Mouse (Mus musculus) hindbrain, embryonic 14.5 days (tissue): ENCODE results near the gene Gm49321. TPM values are rescaled to one million over a fixed set of nuclear protein-coding genes. Genes with fewer than 3 reads are reported as not detected.

Source experiments
- ATAC-seq: fragments of 200-750 bp; cut with Nextera tagmentation; 2 replicates; pipeline ENCODE4 v1.8.0; 2017; ENCODE audit warnings: moderate number of reproducible peaks, mild to moderate bottlenecking, moderate TSS enrichment, moderate library complexity; ENCODE audit not compliant: low FRiP score
- DNase-seq: peaks from one replicate; pipeline ENCODE4 v3.0.0-alpha.2; 2015; ENCODE audit warnings: low spot score
- H3K27ac ChIP-seq: fragments of 300-500 bp; sonication (generic); 2 replicates; pipeline ENCODE4 v1.5.1; 2014; ENCODE audit warnings: mild to moderate bottlenecking, moderate library complexity
- H3K27me3 ChIP-seq: fragments of 300-500 bp; sonication (generic); 2 replicates; pipeline ENCODE4 v1.6.1; 2014; ENCODE audit warnings: mild to moderate bottlenecking, low read length, mixed read lengths; ENCODE audit not compliant: control insufficient read depth, insufficient read depth
- H3K36me3 ChIP-seq: fragments of 300-500 bp; sonication (generic); replicated peaks from 2 replicates; pipeline ENCODE4 v1.6.1; 2014; ENCODE audit not compliant: control insufficient read depth, insufficient read depth
- H3K4me1 ChIP-seq: fragments of 300-500 bp; sonication (generic); replicated peaks from 2 replicates; pipeline ENCODE4 v1.6.1; 2014; ENCODE audit warnings: antibody characterized with exemption, low read length, mixed read lengths; ENCODE audit not compliant: control insufficient read depth, insufficient read depth
- H3K4me2 ChIP-seq: fragments of 300-500 bp; sonication (generic); replicated peaks from 2 replicates; pipeline ENCODE4 v1.6.1; 2014; ENCODE audit warnings: mild to moderate bottlenecking, moderate library complexity
- H3K4me3 ChIP-seq: fragments of 300-500 bp; sonication (generic); replicated peaks from 2 replicates; pipeline ENCODE4 v1.5.1; 2014; ENCODE audit warnings: mild to moderate bottlenecking, low read length
- H3K9ac ChIP-seq: fragments of 300-500 bp; sonication (generic); 2 replicates; pipeline ENCODE4 v1.6.1; 2014
- H3K9me3 ChIP-seq: fragments of 300-500 bp; sonication (generic); 2 replicates; pipeline ENCODE4 v1.6.1; 2016; ENCODE audit warnings: low read length; ENCODE audit not compliant: control insufficient read depth
- WGBS: fragments of 180-500 bp; shearing (Covaris S2); extraction: QIAGEN DNeasy Blood & Tissue Kit; methylation state at CpG from one replicate; pipeline ENCODE4 v1.1.7; 2014; 5-methylcytosine and 5-hydroxymethylcytosine counted together
- polyA plus RNA-seq: library from polyadenylated mRNA; unstranded; fragments of >200 nt; fragmentation: Nextera tagmentation; extraction: Ambion mirVana; gene quantifications from 2 replicates; pipeline ENCODE4 v1.2.1, GENCODE M21; 2014

Gene Gm49321
- polyA plus RNA-seq = 17.4 and 17.6 TPM in 2 replicates

GRCm38 (mm10) chr12:73937353-73937752, at the start of gene Gm49321:
Gene Gm49321 (plus strand): TSS chr12:73937653.
- Histone ChIP-seq H3K4me3 (no peak within 1 kb of the TSS), H3K27ac (no peak within 1 kb of the TSS), H3K9me3 (no peaks in the 10 kb centered on the region), H3K9ac (no peak within 1 kb of the TSS), H3K4me2 (no peak within 1 kb of the TSS), H3K36me3 (peaks cover 89% of the 10 kb centered on the region), H3K4me1 (no peaks in the 10 kb centered on the region), H3K27me3 (no peaks in the 10 kb centered on the region)
- ATAC-seq = no peak
- 94% methylated on average over 1 of the region's 1 CpGs for WGBS
- no peak for DNase-seq

- Histone ChIP-seq H3K4me3 (no peak overlapping the region), H3K27ac (no peak overlapping the region), H3K36me3 (no peaks in the 10 kb centered on the region), H3K4me2 (no peak overlapping the region), H3K27me3 (0 out of 2 replicates have a peak, but pooled peaks cover 3% of the 10 kb centered on the region), H3K4me1 (0 out of 2 replicates have a peak, but pooled peaks cover 3% of the 10 kb centered on the region), H3K9ac (no peak overlapping the region), H3K9me3 (no peaks in the 10 kb centered on the region)
- DNase-seq (no peak), ATAC-seq (no peak)
- WGBS = 92% methylated on average over 8 of the region's 8 CpGs
Observed at GRCm38 (mm10) chr12:73888003-73888783, 49.3 kb upstream of the Gm49321 start.

GRCm38 (mm10) chr12:73889571-73889970, 47.9 kb upstream of the Gm49321 start:
- ATAC-seq = no peak
- no peak overlapping the region for H3K9ac ChIP-seq
- H3K4me2 ChIP-seq = no peak overlapping the region
- WGBS = 75% methylated on average over 1 of the region's 1 CpGs
- DNase-seq = no peak
- H3K9me3 ChIP-seq = no peaks in the 10 kb centered on the region
- H3K27ac ChIP-seq = no peak overlapping the region
- 0 out of 2 replicates have a peak, but pooled peaks cover 3% of the 10 kb centered on the region for H3K27me3 ChIP-seq
- 0 out of 2 replicates have a peak, but pooled peaks cover 3% of the 10 kb centered on the region for H3K4me1 ChIP-seq
- no peak overlapping the region for H3K4me3 ChIP-seq
- H3K36me3 ChIP-seq = no peaks in the 10 kb centered on the region

GRCm38 (mm10) chr12:73890086-73890485, 47.4 kb upstream of the Gm49321 start:
- no peaks in the 10 kb centered on the region for H3K36me3 ChIP-seq
- no peak for ATAC-seq
- H3K9me3 ChIP-seq = no peaks in the 10 kb centered on the region
- no peak overlapping the region for H3K27ac ChIP-seq
- H3K4me1 ChIP-seq = 0 out of 2 replicates have a peak, but pooled peaks cover 3% of the 10 kb centered on the region
- no peak overlapping the region for H3K9ac ChIP-seq
- H3K27me3 ChIP-seq = 0 out of 2 replicates have a peak, but pooled peaks cover 3% of the 10 kb centered on the region
- no peak overlapping the region for H3K4me3 ChIP-seq
- no peak for DNase-seq
- H3K4me2 ChIP-seq = no peak overlapping the region
- 77% methylated on average over 3 of the region's 3 CpGs for WGBS

- ATAC-seq (no peak), DNase-seq (no peak)
- no peaks in the 10 kb centered on the region for H3K9me3 ChIP-seq
- no peak overlapping the region for H3K9ac ChIP-seq
- H3K36me3 ChIP-seq = no peaks in the 10 kb centered on the region
- no peak overlapping the region for H3K4me2 ChIP-seq
- H3K4me1 ChIP-seq = 0 out of 2 replicates have a peak, but pooled peaks cover 3% of the 10 kb centered on the region
- 0 out of 2 replicates have a peak, but pooled peaks cover 3% of the 10 kb centered on the region for H3K27me3 ChIP-seq
- H3K4me3 ChIP-seq = no peak overlapping the region
- H3K27ac ChIP-seq = no peak overlapping the region
- 66% methylated on average over 3 of the region's 3 CpGs for WGBS
Observed at GRCm38 (mm10) chr12:73892616-73893015, 44.8 kb upstream of the Gm49321 start.

- Histone ChIP-seq H3K4me2 (no peak overlapping the region), H3K9me3 (no peaks in the 10 kb centered on the region), H3K36me3 (no peaks in the 10 kb centered on the region), H3K4me1 (0 out of 2 replicates have a peak, but pooled peaks cover 3% of the 10 kb centered on the region), H3K9ac (no peak overlapping the region), H3K27ac (no peak overlapping the region), H3K27me3 (no peaks in the 10 kb centered on the region), H3K4me3 (no peak overlapping the region)
- DNase-seq = no peak
- ATAC-seq = no peak
- 83% methylated on average over 6 of the region's 6 CpGs for WGBS
Observed at GRCm38 (mm10) chr12:73894838-73895237, 42.6 kb upstream of the Gm49321 start.

- Histone ChIP-seq H3K9ac (no peak overlapping the region), H3K9me3 (no peaks in the 10 kb centered on the region), H3K4me2 (no peak overlapping the region), H3K27ac (no peak overlapping the region), H3K36me3 (no peaks in the 10 kb centered on the region), H3K27me3 (no peaks in the 10 kb centered on the region), H3K4me3 (no peak overlapping the region), H3K4me1 (0 out of 2 replicates have a peak, but pooled peaks cover 3% of the 10 kb centered on the region)
- ATAC-seq (no peak), DNase-seq (no peak)
- 96% methylated on average over 2 of the region's 2 CpGs for WGBS
Observed at GRCm38 (mm10) chr12:73895674-73896073, 41.8 kb upstream of the Gm49321 start.

GRCm38 (mm10) chr12:73896471-73896870, 41.0 kb upstream of the Gm49321 start:
- Histone ChIP-seq H3K4me3 (no peak overlapping the region), H3K36me3 (no peaks in the 10 kb centered on the region), H3K9ac (no peak overlapping the region), H3K27me3 (no peaks in the 10 kb centered on the region), H3K4me1 (0 out of 2 replicates have a peak, but pooled peaks cover 3% of the 10 kb centered on the region), H3K27ac (no peak overlapping the region), H3K4me2 (no peak overlapping the region), H3K9me3 (no peaks in the 10 kb centered on the region)
- 85% methylated on average over 3 of the region's 3 CpGs for WGBS
- ATAC-seq (no peak), DNase-seq (no peak)

GRCm38 (mm10) chr12:73898281-73898680, 39.2 kb upstream of the Gm49321 start:
- H3K4me3 ChIP-seq = no peak overlapping the region
- H3K4me2 ChIP-seq = no peak overlapping the region
- no peak overlapping the region for H3K9ac ChIP-seq
- 64% methylated on average over 2 of the region's 2 CpGs for WGBS
- no peaks in the 10 kb centered on the region for H3K9me3 ChIP-seq
- DNase-seq = no peak
- ATAC-seq = no peak
- no peak overlapping the region for H3K27ac ChIP-seq
- H3K27me3 ChIP-seq = no peaks in the 10 kb centered on the region
- H3K4me1 ChIP-seq = no peaks in the 10 kb centered on the region
- H3K36me3 ChIP-seq = no peaks in the 10 kb centered on the region
